Mouse (Mus musculus): ENCODE measurements around the gene Ifngr2. TPM values are rescaled to one million over a fixed set of nuclear protein-coding genes. Genes with fewer than 3 reads are reported as not detected.

Gene Ifngr2
- total and polyA plus RNA-seq, 3 experiments = 19.9 to 34.0 (median 25.1) TPM

DNA sequence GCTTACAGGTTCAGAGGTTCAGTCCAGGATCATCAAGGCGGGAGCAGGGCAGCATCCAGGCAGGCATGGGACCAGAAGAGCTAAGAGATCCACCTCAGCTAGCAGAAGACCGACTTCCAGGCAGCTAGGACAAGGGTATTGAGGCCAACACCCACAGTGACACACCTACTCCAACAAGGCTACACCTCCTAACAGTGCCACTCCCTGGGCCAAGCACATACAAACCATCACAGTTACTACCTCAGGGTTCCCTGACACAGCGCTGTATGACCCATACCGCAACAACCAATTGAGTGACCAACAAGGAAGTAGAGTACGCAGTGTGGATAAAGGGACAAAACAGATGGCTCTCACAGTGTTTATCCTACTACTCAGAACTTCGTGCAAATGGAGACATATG, 10.5 kb upstream of the Ifngr2 start:
- DNase-seq = no peak

DNA sequence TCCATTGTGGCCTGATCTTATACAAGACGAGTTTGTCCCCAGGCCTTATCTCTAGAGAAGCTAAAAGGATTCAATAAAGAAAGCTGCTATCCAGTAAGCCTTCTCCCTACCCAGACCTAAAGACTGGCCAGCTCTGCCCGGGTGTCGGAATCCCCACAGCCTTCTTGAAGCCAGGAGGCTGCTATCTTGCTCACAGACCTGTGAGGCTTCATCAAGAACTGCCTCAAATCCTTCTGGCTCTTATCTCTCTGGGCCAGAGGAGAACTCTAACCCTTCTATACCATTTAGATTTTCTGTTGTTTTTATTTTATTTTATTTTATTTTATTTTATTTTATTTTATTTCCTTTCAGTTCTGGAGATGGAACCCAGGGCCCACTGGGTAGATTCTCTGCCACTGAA, 9.8 kb upstream of the Ifngr2 start:
- DNase-seq = no peak

DNA sequence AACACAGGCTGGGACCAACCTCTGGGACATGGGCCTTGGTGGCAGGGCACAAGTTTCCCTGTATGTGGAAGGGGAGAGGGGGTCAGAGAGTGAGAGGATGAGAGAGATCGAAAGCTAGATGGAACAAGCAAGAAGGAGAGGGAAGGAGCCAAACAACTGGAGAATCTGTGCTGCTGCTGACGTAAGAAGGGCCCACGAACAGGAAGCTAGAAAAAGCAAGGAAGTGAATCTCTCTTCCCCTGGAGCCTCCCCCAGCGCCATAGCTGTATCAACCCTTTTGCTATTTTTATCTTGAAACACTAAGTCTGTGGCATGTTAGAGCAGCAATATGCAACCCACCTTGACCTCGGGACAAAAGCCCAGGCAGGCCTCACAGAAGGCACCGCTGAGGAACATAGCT, 8.8 kb upstream of the Ifngr2 start:
- no peak for DNase-seq

DNA sequence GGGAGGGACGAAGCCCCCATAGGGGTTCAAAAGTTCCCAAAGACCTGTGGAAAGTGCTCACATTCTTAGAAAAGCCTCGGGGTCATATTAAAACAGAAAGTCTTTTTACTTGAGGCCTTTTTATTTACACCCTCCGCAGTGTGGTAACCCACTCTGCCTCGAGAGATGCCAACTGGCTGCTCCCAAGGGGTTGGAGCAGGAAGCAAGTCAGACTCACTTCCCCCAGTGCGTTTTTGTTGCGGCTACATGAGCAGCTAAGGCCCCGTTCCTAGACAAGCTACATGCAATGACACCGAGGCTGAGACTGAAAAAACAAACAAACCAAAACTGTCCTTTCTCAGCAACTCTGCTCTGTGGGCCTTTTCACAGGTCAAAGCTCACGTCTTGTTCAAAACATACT, 8.4 kb upstream of the Ifngr2 start:
- DNase-seq = no peak

DNA sequence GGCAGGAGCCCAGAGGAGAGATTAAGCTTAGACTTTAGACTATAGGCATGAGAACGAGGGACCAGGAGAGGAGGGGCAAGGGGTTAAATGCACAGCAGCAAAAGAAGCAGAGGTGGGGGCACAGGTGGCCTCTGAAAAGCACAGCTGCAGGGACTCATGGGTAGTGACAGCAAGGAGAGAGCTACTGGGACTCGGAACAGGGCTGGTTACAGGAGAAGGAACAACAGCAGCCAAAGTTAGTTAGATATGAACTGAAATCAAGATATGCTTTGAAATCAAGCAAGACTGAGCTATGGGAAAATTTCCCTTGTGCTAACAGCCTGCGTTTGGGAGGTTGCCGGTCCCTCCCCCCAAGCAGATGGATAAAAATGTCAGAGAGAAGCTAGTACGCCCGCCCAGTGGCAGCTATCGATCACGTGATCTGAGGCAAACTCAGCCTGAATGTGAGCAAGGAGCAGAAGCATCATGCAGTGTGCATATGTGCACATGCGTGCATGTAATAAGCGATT, 5.2 kb upstream of the Ifngr2 start:
- DNase-seq = no peak

DNA sequence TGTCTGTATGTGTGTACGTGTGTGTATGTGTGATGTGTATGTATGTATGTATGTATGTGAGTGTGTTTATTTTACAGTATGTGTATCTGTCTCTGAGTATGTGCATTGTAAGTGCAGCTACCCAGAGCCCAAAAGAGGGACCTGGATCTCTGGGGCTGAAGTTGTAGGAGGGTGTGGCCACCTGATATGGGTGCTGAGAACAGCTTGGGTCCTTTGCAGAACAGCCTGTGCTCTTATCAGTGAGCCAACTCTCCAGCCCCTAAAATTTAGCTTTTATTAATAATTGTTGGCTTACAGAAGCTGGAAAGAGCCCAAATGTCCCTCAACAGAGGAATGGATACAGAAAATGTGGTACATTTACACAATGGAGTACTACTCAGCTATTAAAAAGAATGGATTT, 3.3 kb upstream of the Ifngr2 start:
- DNase-seq = no peak

DNA sequence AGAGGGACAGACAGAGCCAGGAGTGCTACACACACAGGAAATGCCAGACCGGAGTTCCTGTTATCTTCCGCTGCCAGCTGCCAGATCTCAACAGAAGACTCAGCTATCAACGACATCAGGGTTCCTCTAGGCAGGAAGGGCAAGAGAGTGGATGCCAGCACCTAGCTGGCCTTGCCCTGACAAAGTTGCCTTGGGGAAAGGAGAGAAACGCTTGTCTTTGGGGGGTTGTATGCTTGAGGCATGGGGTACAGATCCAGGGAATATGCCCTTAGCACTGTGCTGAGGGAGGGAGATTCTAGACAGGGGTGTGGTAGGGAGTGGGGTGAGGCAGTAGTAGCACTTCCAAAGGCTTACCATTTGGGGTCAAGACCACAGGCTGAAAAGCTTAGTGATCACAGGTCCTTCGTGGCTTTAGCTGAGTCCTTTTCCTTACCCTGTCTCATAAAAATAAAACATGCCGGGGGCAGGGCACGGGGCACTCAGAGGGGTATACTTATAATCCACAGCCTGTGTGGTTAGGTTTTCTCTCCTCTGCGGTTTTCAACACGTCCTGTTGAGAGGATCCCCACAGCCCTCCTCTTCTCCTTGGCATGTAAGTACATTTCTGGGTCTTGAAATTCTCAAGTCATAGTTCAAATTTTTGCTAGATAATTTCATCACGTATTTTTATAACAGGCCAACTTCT, 1.1 kb upstream of the Ifngr2 start:
- DNase-seq = no peak

DNA sequence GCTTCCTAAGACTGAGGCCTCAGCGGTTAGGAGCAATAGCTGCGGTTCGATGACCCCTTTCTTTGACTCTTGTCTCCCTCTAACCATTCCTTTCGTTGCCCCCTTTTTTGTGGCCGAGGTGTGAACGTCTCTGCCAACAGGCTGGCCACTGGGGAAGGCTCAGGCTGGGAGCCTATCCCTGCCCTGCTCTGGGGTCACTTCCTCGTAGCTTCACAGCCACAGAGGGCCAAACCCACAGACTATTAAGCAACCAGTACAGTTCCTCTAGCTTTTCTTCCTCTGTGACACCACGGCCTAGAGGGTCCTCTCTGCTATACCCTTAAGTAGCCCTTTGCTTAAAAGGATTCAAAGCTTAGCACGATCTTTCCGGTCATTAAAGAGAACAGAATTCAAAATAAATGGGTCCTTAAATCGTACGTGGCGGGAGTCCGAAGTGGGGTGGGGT, 459 bp upstream of the Ifngr2 start:
- peak; percentile 56 for DNase-seq

DNA sequence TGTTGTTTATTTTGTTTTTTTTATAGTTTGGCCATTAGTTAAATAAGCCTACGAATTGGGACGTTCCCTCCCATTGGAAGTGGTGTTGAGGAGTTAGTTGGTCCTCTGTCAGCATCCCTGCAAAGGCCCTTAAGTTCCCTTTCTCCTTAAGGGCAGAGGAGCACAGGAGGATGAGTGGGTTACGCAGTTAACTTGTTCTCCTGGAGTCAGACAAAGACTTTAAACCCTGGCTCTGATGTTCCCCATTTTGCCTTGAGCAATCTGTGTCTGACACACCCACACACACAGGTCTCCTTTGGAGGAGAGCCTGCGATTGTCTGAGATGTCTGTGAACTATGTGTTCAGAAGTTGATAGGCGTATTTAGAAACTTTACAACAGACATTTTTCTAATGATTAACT, 1.1 kb downstream of the Ifngr2 start:
- DNase-seq = no peak

DNA sequence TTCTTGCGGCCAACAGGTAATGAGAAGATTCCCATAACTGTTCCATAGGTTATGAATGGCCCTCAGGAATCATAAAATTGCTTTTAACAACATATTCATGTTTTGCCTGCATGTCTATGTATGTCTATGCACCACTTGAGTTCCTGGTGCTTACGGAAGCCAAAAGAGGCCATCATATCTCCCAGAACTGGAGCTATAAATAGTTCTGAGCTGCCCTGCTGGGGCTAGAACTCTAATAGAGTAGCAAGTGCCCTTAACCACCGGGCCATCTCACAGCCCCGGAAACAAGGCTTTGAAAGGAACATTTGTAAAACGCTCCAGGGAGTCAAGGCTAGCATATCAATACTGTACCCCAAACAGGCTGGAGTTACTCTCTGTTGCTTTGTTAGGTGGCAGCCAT, 1.7 kb downstream of the Ifngr2 start:
- DNase-seq = no peak

DNA sequence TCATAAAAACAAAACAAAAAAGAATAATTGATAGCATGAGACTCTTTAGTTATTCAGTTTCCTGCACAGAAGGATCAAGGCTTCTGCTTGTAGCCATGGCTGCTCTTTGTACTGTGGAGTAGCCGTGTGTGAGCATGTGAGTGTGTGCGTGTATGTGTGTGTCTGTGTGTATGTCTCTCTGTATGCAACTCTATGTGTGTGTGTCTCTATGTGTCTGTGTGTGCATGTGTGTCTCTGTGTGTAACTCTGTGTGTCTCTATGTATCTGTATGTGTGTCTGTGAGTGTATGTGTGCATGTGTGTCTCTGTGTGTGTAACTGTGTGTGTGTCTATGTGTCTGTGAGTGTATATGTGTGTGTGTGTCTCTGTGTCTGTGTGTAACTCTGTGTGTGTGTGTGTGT, 2.1 kb downstream of the Ifngr2 start:
- DNase-seq = no peak

DNA sequence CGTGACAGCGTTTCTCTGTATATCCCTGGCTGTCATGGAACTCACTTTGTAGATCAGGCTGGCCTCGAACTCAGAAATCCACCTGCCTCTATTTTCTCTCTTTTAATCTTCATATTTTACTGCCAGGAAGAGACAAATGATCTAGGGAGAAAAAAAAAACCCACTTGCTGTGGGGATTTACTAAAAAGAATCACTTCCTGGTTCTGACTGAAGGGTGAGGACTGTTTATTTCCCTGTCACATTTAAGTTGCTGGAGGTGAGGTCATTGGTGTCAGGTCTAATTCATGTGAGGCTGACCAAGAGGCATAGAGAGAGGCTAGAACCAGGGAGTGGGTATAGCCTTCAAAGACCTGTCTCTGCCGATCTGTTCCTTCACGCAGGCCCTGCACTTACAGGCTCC, 2.7 kb downstream of the Ifngr2 start:
- no peak for DNase-seq

DNA sequence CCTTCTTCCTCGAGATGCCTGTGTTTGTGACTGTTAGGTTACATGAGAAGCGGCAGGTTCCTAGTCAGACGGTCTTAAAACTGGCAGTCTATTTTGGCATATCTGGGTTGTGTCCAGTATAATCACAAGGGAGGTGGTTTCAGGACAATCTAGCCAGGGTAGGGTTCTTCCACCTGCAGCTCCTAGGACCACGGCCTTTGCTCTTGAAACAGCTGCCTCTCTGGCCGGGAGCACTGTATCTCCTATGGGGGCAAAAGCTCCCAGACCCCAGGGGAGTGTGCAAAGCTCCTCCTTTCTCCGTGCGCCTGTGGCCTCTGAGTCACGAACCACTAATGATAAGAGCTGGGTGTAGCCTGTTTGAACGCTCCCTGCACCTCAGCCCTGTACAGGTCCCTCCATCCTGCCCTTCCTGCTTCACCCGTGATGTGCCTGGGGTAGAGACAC, 4.2 kb downstream of the Ifngr2 start:
- no peak for DNase-seq

DNA sequence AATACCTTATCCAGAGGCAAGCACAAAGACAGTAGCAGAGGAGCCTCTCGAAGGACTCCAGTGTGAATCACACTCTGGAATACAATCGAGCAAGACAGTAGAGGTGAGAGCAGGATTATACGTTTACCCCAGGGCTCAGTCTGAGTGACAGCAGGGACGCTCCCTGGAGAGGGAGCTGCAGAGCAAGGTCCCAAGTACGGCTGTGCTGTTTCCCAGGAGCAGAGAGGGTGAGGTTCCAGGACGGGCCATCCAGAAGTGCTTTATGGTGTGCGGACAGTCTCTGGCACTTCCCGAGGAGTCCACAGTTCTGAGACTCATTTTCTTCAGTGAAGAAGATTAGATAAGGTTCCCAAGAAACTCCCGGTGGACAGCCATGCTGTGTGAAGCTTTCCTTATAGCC, 5.2 kb downstream of the Ifngr2 start:
- no peak for DNase-seq

DNA sequence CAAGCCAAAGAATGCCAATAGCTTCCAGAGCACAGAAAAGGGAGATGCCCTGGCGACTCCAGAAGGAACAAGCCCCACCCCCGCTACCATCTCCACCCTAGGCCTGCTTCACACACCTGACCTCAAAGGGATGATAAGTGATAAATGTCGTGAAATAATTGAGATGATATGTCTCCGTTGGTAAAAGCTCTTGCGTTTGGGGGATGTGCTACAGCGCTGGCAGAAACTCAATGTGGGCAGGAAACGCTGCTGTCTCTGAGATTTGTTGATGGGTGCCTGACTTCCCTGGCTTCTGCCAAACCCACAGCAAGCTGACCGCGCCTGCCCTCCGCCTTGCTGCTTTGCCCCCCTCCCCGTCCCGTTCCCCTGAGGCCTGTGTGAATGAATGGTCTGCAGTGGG, 6.8 kb downstream of the Ifngr2 start:
- peak; percentile 62 for DNase-seq

DNA sequence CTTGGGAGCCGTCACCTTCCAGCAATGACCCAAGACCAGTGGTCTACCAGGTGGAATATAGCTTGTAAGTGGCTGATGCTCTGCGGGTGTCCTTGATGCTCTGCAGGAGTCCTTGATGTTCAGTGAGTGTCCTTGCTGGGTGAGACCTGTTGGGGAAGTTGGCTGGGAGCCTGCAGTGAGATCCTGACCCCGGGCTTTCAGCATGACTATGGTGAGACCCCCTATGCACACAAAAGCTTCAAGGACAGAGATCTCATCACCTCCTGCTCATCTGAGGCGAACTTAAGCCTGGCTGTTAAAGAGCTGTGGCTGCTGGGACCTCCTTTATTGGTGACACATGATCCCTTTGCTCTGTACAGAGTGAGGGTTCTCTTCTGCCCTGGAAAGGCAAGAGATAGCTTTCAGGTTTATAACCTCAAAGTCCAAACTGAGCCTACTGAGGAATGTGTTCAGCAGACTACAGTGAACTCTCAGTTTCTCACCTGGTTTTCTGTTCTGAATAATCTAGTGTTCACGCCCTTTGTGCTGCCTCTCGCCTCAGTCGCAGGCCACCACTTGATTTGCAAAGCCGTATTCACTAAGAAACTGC, 8.2 kb downstream of the Ifngr2 start:
- DNase-seq = peak; percentile 57

DNA sequence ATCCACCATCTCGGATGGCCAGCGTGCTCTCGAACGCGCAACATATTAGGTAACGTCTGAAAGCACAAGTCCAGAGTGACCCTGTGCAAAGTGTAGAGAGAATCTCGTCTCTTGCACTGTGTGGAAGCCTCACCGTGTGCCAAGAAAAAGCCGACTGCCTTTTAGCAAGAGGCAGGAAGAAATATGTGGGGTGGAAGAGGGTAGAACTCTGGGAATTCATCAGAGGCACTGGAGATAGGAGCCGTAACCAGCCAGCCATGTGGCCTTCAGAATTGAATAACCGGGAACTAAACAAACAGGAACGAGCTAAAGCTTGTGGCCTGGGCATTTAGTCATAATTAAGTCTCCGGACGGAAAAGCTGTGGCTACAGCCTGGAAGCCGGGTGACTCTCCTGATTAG, 9.8 kb downstream of the Ifngr2 start:
- no peak for DNase-seq

DNA sequence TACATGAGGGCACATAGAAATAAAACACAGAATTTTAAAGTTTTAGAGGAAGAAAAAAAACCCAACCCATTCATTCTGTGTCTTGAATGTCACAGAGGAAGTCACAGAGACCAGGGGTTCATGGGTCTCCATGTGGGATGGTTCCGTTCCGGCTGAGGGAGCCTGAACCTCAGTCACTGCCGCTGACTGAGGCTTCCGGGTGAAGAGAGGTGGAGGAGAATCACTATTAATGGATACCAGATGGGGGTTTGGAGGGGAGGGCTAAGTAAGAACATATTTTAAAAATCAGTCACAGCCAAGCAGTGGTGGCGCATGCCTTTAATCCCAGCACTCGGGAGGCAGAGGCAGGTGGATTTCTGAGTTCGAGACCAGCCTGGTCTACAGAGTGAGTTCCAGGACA, 10.3 kb downstream of the Ifngr2 start:
- DNase-seq = no peak

DNA sequence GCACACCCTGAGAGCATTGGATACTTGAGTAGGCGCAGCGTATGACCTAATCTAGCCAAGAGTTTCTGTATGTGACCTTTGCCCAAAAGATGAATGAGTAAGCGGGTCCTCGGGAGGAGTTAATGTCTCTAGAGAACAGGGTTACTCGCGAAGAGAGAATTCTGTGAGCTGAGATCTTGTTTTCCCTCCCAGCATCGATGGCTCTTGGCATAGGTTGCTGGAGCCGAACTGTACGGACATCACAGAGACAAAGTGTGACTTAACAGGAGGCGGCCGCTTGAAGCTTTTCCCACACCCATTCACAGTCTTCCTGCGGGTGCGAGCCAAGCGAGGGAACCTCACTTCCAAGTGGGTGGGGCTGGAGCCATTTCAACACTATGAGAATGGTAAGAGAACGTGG, 10.8 kb downstream of the Ifngr2 start:
- DNase-seq = peak; percentile 31

DNA sequence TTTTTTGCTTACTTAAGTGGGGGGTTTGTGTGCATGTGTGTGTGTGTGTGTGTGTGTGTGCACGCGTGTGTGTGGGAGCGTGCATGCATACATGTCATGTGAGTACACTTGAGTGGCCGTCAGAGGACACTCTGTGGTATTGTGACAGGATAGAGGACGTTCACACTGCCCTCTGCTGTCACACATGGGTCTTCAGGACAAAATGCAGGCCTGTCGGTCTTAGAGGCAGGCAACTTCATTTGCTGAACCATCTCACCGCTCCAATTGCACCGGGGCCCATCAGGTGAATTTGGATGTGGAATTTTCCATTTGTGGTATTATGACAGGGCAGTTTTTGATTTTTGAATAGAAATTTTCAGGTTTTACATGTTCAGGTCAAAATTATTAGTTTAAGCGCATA, 14.2 kb downstream of the Ifngr2 start:
- peak; percentile 41 for DNase-seq

DNA sequence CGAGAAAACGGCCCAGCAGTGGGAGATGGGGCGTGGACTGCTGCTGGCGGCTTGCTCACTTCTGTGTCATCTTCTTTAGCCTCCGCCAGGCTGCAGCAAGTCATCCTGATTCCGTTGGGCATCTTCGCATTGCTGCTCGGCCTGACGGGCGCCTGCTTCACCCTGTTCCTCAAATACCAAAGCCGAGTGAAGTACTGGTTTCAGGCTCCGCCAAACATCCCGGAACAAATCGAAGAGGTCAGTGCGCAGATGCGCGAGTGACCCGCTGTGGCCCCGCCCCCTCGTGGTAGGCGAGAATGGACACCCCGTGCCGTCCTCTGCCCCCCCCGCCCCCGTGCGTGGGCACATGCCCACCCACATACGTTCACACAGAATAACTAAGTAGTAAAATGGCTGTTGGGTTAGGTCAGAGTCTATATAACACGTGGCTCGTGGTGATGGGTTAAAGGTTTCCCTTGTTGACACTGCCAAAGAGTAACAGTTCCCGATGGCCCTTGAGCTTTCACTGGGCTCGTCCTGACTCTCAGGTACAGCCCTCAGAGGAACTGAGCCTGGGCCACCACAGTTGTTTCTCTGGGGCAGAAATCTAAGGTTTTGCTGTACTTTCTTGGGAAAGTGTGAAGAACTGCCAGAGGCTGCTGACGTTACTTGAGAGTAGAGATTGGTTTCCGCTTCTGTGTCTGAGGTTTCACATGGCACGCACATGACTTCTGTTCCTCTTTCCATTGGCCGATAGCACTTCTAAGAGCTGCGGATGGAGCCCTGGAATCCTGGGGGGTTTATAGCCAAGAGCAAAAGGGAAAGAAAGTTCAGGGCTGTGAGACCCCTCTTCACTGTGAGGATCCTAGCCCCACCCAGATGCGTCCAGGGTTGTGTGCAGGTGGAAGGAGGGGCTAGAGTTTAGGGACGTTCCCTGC, 14.9 kb downstream of the Ifngr2 start:
- DNase-seq = no peak

DNA sequence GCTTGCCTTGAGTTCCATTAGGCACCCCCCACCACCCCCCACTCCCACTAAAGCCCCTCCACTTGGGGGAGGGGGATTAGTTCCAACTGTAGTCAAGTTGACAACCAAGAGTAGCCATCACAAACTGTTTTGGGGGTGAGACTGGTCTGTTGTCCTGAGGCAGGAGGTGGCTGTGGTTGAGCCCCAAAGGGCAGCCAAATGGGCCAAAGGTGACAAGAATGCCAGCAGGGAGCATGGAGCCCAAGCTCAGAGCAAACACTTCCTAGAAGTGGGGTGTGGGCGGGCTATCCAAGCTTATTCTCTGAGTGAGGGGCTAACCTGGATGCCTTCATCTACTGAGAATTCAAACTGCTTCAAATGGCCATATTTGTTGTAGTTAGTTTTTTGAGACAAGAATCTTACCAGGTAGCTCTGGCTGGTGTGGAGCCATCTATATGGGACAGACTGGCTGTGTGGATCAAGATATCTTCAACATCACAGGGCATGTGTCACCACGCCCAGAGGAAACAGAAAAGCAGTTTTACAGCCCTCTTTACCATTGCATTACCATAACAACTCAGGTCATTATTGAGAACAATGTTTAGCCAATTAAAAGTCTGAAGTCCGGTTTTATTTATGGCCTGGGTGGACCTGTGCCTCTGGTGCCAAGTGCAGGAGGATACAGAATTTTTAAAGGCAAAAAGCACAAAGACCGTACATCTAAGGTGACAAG, 17.9 kb downstream of the Ifngr2 start:
- DNase-seq = no peak

Measured in adrenal gland, adult 2 months (tissue).